Mouse (Mus musculus) myocyte (in vitro differentiated cells): ENCODE data around the gene Sco2. TPM values are rescaled to one million over a fixed set of nuclear protein-coding genes. Genes with fewer than 3 reads are reported as not detected.

Source experiments
- H3K27me3 ChIP-seq: one replicate; pipeline ENCODE4 v1.6.1; 2011; ENCODE audit not compliant: control insufficient read depth, insufficient read depth, insufficient read length
- H3K36me3 ChIP-seq: one replicate; pipeline ENCODE4 v1.6.1; 2011; ENCODE audit not compliant: control insufficient read depth, insufficient read depth
- H3K4me2 ChIP-seq: one replicate; pipeline ENCODE4 v1.6.1; 2011; ENCODE audit warnings: low read depth, control low read depth
- H3K4me3 ChIP-seq: one replicate; pipeline ENCODE4 v1.5.1; 2011; ENCODE audit warnings: mild to moderate bottlenecking, control low read depth, moderate library complexity
- H3K79me2 ChIP-seq: one replicate; pipeline ENCODE4 v1.6.1; 2011; ENCODE audit not compliant: control insufficient read depth, insufficient read depth
- H3ac ChIP-seq: one replicate; pipeline ENCODE4 v1.6.1; 2011; ENCODE audit not compliant: control insufficient read depth, insufficient read length
- CEBPB ChIP-seq: IDR thresholded peaks from 2 replicates; pipeline ENCODE4 v1.6.1; 2011; ENCODE audit warnings: mild to moderate bottlenecking, moderate library complexity; ENCODE audit not compliant: poor library complexity, insufficient read depth, severe bottlenecking
- E2F4 ChIP-seq: IDR thresholded peaks from one replicate; pipeline ENCODE4 v1.6.1; 2011; ENCODE audit warnings: mild to moderate bottlenecking, control low read depth, moderate library complexity; ENCODE audit not compliant: insufficient read depth
- MAX ChIP-seq: IDR thresholded peaks from one replicate; pipeline ENCODE4 v1.6.1; 2011; ENCODE audit warnings: low read depth, mild to moderate bottlenecking, control low read depth
- MYOD1 ChIP-seq, 3 experiments: IDR thresholded peaks; one replicate each; pipeline ENCODE4 v1.6.1; 2011; ENCODE audit warnings: control low read depth in 2 of 3, low read depth in 2 of 3, mild to moderate bottlenecking in 2 of 3, moderate library complexity in 1 of 3; ENCODE audit not compliant: insufficient read length in 2 of 3, control insufficient read depth in 1 of 3
- MYOG ChIP-seq, 3 experiments: IDR thresholded peaks; one replicate each; pipeline ENCODE4 v1.6.1; 2011; ENCODE audit warnings: control low read depth in 2 of 3, low read depth in 2 of 3, mild to moderate bottlenecking in 2 of 3; ENCODE audit not compliant: insufficient read length in 2 of 3, control insufficient read depth in 1 of 3, insufficient read depth in 1 of 3
- POLR2A ChIP-seq: IDR thresholded peaks from one replicate; pipeline ENCODE4 v1.6.1; 2011; ENCODE audit warnings: low read depth, mild to moderate bottlenecking, control low read depth, moderate library complexity; ENCODE audit not compliant: insufficient read length
- POLR2AphosphoS2 ChIP-seq: IDR thresholded peaks from one replicate; pipeline ENCODE4 v1.6.1; 2011; ENCODE audit warnings: low read depth, control low read depth; ENCODE audit not compliant: insufficient read length
- REST ChIP-seq: IDR thresholded peaks from one replicate; pipeline ENCODE4 v1.6.1; 2011; ENCODE audit warnings: mild to moderate bottlenecking, control low read depth, moderate library complexity; ENCODE audit not compliant: insufficient read depth, insufficient read length
- SRF ChIP-seq: IDR thresholded peaks from one replicate; pipeline ENCODE4 v1.6.1; 2011; ENCODE audit warnings: low read depth; ENCODE audit not compliant: control insufficient read depth, insufficient read length
- TCF12 ChIP-seq: IDR thresholded peaks from one replicate; pipeline ENCODE4 v1.6.1; 2011; ENCODE audit warnings: mild to moderate bottlenecking, control low read depth; ENCODE audit not compliant: poor library complexity, insufficient read depth, severe bottlenecking
- TCF3 ChIP-seq: IDR thresholded peaks from one replicate; pipeline ENCODE4 v1.6.1; 2011; ENCODE audit warnings: low read depth, control low read depth; ENCODE audit not compliant: insufficient read length
- USF1 ChIP-seq: IDR thresholded peaks from one replicate; pipeline ENCODE4 v1.6.1; 2011; ENCODE audit warnings: low read depth, mild to moderate bottlenecking, control low read depth, moderate library complexity
- polyA plus RNA-seq: library from polyadenylated mRNA; unstranded; fragments of >200 nt; fragmentation: generic; extraction: Trizol; gene quantifications from one replicate; pipeline ENCODE4 v1.2.1, GENCODE M21; 2012; ENCODE audit warnings: missing spikeins

The Sco2 gene
- polyA plus RNA-seq, 1 experiment = 28.0 TPM

GRCm38 (mm10) chr15:89377938-89378828 is 4.5 kb upstream of the Sco2 start:
- Histone ChIP-seq H3K4me3 (no peak overlapping the region), H3K27me3 (peaks cover 43% of the 10 kb centered on the region), H3ac (no peak overlapping the region), H3K79me2 (no peaks in the 10 kb centered on the region), H3K4me2 (peak overlapping the region; percentile 4), H3K36me3 (no peaks in the 10 kb centered on the region)
- TF ChIP-seq TCF12 (no peak), MAX (no peak), E2F4 (no peak), MYOD1 (IDR thresholded peaks at IDR 0.05; ENCODE audit: control insufficient read depth in 1 of 3, insufficient read length in 2 of 3, low read depth in 2 of 3) (no peak), TCF3 (no peak), POLR2AphosphoS2 (no peak), CEBPB (no peak), REST (no peak)

GRCm38 (mm10) chr15:89377362-89377761 is 3.7 kb upstream of the Sco2 start:
- H3ac ChIP-seq = no peak overlapping the region
- no peaks in the 10 kb centered on the region for H3K36me3 ChIP-seq
- H3K79me2 ChIP-seq = no peaks in the 10 kb centered on the region
- no peak for TF ChIP-seq MYOD1 (IDR thresholded peaks at IDR 0.05; ENCODE audit: control insufficient read depth in 1 of 3, insufficient read length in 2 of 3, low read depth in 2 of 3)
- TF ChIP-seq MYOG (IDR thresholded peaks at IDR 0.05; ENCODE audit: control insufficient read depth in 1 of 3, insufficient read depth in 1 of 3, insufficient read length in 2 of 3, low read depth in 2 of 3) = no peak
- no peak for TF ChIP-seq POLR2A
- no peak for TF ChIP-seq SRF
- TF ChIP-seq USF1 = no peak
- TF ChIP-seq TCF12 = no peak
- TF ChIP-seq POLR2AphosphoS2 = no peak
- TF ChIP-seq TCF3 = no peak
- no peak for TF ChIP-seq REST
- TF ChIP-seq MAX = no peak
- no peak for TF ChIP-seq CEBPB
- TF ChIP-seq E2F4 = no peak
- H3K27me3 ChIP-seq = peaks cover 36% of the 10 kb centered on the region
- no peak overlapping the region for H3K4me3 ChIP-seq
- no peak overlapping the region for H3K4me2 ChIP-seq

GRCm38 (mm10) chr15:89376957-89377356 is 3.3 kb upstream of the Sco2 start, which contains the start of gene Tymp:
TSS of gene Tymp (minus strand) at chr15:89377039.
- Histone ChIP-seq H3K4me3 (no peak within 1 kb of the TSS), H3K4me2 (no peak within 1 kb of the TSS), H3K79me2 (no peaks in the 10 kb centered on the region), H3K36me3 (peaks cover 1% of the 10 kb centered on the region), H3ac (no peak within 1 kb of the TSS), H3K27me3 (peaks cover 34% of the 10 kb centered on the region)
- TF ChIP-seq POLR2AphosphoS2 (no peak), E2F4 (no peak)

- Histone ChIP-seq H3K36me3 (peaks cover 10% of the 10 kb centered on the region), H3ac (no peak overlapping the region), H3K27me3 (peaks cover 34% of the 10 kb centered on the region), H3K4me3 (no peak overlapping the region), H3K4me2 (no peak overlapping the region), H3K79me2 (no peaks in the 10 kb centered on the region)
- TF ChIP-seq CEBPB = no peak
- TF ChIP-seq E2F4 = no peak
- TF ChIP-seq POLR2A = no peak
- TF ChIP-seq MAX = no peak
- TF ChIP-seq POLR2AphosphoS2 = no peak
- TF ChIP-seq MYOG (IDR thresholded peaks at IDR 0.05; ENCODE audit: control insufficient read depth in 1 of 3, insufficient read depth in 1 of 3, insufficient read length in 2 of 3, low read depth in 2 of 3) = no peak
- TF ChIP-seq SRF = no peak
Observed at GRCm38 (mm10) chr15:89376040-89376439, 2.4 kb upstream of the Sco2 start.

GRCm38 (mm10) chr15:89374801-89375534 is 1.3 kb upstream of the Sco2 start:
- no peak overlapping the region for H3K4me2 ChIP-seq
- peaks cover 34% of the 10 kb centered on the region for H3K27me3 ChIP-seq

More at GRCm38 (mm10) chr15:89374801-89375534, 1.3 kb upstream of the Sco2 start:
- H3ac ChIP-seq = no peak overlapping the region
- TF ChIP-seq CEBPB (no peak), SRF (no peak)
- peak overlapping the region; percentile 44 for H3K4me3 ChIP-seq
- H3K36me3 ChIP-seq = peaks cover 19% of the 10 kb centered on the region
- no peaks in the 10 kb centered on the region for H3K79me2 ChIP-seq
